Mouse (Mus musculus) A20 (cell line): ENCODE results near the gene Snx19.

Source experiments
- DNase-seq: peaks from one replicate; pipeline ENCODE4 v3.0.0-alpha.2; 2011; ENCODE audit warnings: low read depth, low spot score

Snx19 gene

DNA sequence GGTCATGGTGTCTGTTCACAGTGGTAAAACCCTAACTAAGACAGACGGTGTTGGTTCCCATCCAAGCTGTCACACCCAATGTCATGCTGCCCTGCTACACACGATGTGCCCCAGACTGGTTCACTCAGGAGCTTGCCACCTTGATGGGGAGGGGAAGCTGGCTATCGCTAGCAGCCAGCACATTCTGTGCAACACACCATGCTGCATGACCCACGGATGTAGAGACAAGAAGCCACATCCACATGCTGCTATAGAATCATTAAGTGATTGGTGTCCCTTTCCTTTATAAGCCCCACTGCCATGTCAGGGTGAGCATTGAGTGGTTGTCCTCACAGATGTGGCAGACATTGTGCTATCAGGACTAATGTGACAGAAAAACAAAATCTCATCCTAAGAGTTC is 55.2 kb downstream of the Snx19 start:
- DNase-seq = no peak

DNA sequence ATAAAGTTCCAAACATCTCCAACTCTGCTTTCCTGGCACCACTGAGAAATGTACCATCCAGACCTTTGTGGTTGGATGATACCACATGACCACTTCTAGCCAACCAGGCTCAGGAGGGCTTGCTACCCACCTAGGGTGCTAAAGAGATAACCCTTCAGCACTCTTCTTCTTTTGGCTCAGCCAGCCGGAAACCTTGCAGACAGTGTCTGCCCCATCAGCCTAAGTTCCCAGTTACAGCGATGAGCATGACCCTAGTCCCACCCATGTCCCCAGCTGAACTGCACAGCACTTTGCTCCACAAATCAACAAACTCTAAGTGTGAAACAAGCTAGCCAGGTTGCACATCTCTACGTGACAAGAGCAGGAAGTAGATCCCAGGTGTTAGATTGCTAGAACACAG is 57.3 kb downstream of the Snx19 start:
- DNase-seq = no peak

DNA sequence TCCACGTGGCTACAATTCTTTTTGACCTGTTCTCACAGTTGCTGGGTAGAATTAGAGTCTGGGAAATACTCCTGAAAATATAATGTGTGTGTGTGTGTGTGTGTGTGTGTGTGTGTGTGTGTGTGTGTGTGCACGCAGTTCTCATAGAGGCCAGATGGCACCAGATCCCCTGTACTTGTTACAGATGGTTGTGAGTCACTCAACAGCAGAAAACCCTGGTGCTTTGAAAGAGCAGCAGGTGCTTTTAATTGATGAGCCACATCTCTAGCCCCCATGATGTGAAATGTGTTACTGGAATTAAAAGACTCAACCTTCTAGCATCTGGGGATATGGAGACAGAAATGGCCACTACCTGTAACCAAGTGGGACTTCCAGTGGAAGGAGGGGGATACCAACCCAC is 58.3 kb downstream of the Snx19 start:
- DNase-seq = no peak

DNA sequence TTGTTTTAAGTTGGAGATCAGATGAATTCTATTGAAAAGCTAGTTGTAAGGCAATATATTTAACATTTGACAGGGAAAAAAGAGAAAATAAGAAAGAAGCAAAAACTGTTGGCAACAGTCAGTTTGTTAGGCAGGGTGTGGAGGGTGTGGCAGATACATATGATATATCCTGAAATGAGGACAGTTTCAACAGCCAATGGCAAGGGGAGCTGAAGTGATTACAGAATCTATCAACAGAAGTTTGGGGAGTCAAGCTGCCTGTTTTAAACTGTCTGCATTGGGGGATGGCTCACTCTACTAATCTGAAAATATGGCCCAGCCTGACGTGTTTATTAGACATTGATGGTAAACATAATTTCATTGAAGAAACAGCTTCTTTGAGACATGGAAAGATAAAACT is 61.5 kb downstream of the Snx19 start:
- DNase-seq = no peak

DNA sequence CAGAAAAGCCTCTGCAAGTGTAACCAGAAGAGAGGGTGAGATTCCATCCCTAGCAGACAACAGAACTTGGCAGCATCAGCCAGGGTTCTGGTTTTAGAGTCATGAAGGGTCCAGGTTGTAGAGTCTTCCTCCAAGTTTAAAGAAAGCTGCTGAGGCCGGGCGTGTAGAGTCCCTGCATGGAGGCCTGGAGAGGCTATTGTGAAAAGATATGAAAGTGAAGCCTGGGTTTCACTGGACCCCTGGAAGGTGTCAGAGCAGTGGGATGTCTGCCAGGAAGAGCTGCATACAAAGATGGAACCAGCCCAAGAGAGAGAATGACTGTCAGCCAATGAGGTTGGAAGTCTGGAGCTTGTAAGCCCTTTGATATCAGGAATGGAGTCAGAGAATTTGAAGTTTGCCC is 67.5 kb downstream of the Snx19 start:
- DNase-seq = no peak

DNA sequence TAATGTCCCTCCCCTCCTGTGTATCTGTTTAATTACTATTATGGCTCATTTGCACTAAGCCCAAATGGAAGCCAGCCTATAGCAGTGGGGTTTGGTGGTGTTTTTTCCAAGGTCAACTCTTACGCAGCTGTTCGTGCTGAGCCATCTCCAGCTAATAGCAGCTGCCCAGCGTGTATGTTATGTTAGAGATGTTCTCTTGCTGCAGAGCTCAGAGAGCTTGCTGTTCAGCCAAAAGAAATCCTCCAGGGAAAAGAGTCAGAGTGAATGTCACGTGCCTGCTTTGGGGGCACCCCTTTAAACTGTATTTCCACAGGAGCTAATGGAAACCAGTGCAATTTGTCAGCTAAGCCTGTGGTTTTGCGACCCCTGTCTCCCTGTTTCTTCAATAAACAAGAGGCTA is 82.1 kb downstream of the Snx19 start:
- no peak for DNase-seq

DNA sequence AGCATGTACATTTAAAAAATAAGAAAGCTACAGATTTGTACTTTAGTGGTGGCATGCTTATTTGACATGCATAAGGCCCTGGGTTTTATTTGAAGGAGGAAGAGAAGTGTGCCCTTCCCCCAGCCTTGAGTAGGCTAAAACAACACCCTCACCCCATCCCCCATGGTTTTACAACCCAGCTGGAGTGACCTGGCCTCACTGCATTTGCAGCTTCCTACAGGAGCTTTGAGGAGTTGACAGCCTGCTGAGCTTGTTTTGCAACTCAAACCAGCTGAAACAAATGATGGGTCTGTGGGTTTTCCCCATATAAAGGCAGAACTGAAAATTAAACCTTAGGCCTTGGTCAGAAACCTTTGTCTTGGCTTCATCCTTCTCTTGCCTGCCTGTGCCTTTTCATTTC is 89.0 kb downstream of the Snx19 start:
- peak; percentile 36 for DNase-seq
